Mouse (Mus musculus) ES-CJ7 (cell line): ENCODE measurements around the gene E2f2.

Experiments
- DNase-seq: peaks from one replicate; pipeline ENCODE4 v3.0.0; 2011; ENCODE audit warnings: low read depth, low spot score

Gene E2f2

GRCm38 (mm10) chr4:136172011-136172541 is at the start of gene E2f2:
E2f2 (plus strand) TSS chr4:136172394.
- peak; percentile 79 for DNase-seq

DNA sequence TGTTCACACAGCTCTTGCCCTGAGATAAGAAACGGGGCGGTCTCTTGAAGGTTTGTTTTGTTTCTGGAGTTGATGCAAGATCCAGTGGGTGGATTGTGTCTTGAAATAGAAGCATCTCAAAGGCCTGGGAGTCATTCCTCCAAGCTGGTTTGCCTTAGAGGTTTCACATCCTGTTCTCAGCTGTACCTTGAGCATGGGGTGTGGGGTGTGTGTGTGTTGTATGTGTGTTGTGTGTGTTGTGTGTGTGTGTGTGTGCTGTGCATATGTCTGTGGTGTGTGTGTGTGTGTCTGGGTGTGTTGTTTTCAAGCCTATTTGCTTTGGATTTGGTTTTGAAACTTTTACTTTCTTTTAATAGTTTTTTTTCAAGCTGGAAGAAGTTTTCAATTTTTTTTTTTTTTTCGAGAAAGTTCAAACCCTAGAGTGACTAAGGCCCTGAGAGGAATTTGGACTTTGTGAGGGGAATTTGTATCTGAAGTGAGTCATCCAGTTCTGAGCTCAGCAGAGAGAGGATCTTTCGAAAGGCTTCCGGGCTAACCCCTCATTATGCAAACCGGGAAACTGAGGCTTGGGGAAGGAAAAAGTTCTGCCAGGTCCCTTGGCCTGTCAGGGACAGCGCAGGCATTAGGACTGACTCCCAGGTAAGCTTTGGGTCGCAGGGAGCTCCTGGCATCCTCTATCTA is 48.9 kb upstream of the E2f2 start:
- DNase-seq, result no peak

DNA sequence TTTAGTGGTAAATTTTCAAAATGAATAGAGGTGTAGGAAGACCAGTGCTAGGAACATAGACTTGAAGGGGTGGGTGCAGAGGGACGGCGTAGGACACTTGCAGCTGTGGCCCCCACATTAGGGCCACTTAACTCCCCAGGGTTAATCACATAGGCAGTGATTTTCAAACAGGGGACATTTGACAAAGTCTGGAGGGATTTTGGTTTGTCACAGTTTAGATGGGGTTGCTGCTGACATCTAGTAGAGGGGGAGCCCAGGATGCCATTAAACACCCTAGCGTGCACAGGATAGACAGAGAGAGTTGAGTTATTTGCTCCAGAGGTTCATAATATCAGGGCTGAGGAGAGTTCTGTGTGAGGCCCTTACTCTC is 48.4 kb upstream of the E2f2 start:
- no peak for DNase-seq

- no peak for DNase-seq
These were observed 47.6 kb upstream of the E2f2 start for GRCm38 (mm10) chr4:136124581-136124980.

DNA sequence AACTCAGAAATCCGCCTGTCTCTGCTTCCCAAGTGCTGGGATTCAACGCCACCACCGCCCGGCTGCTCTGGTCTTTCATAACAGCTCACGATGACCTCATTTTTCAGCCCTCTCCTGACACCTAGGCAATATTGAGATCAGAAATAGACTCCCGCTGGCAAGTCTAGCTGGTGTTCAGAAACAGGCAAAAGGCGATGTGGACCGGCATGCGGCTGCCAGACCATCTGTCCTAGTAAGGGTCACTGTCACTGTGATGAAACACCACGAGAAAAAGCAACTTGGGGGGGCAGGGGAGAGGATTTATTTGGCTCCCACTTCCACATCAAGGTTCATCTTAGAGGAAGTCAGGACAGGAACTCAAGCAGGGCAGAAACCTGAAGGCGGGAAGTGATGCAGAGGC is 46.7 kb upstream of the E2f2 start:
- no peak for DNase-seq

GRCm38 (mm10) chr4:136126019-136126418 is 46.2 kb upstream of the E2f2 start:
- DNase-seq, result no peak

- no peak for DNase-seq
These were observed 44.5 kb upstream of the E2f2 start for GRCm38 (mm10) chr4:136127670-136128069.

GRCm38 (mm10) chr4:136129842-136130241 is 42.4 kb upstream of the E2f2 start:
- peak; percentile 56 for DNase-seq

DNA sequence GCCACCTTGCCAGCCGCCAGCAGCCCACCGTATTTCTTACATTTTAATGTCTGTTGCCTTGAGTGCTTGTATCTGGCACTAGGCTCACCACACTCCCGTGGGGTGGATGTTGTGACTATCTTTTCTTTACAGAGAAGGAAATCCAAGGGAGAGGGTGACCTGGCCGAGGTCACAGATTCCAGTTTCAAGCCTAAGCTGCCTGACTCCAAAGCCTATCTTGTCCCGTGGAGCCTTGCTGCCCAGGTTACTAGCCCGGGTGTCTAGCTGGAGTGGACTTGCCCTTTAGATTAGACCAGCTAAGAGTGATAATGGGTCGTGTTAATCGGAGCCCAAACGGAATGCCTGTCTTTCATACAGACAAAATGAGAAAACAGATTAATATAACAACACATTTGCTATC is 38.4 kb upstream of the E2f2 start:
- no peak for DNase-seq

- no peak for DNase-seq
These were observed 37.7 kb upstream of the E2f2 start for GRCm38 (mm10) chr4:136134418-136134977.

GRCm38 (mm10) chr4:136134978-136135873 is 37.0 kb upstream of the E2f2 start:
- no peak for DNase-seq

GRCm38 (mm10) chr4:136135874-136136728 is 36.1 kb upstream of the E2f2 start:
- no peak for DNase-seq

DNA sequence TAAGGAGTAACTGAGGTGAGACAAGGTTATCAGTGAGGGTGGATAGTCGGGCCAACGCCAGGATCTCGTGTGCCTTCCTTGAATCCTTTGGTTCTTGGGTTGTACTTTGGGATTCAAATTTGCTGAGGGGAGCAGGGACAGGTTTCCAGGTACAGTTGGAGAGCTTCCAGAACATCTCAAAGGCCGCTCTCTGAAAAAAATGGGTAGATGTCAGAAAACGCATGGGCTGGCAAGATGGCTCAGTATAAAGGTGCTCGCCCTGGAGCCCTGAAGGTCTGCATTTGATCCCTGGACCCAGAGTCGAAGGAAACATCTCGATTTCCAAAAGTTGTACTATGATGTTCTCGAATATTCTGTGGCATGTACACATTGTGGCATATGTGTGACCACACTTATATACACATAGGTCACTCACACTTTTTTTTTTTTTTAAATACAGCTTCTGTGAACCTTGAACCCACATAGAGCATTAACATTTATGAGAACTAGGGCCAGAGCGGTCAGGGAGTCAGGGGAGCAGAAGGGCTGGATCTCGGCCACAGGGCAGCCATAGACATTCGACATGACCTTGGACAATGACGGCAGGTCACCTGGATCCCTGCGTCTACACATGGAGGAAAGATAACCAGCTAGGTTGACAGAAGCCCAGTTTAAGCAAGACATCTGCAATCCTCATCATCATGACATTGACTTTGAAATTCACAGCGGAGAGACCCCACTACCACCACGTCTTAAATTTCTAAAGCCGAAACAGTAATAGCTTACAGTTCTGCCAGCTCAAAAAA is 32.7 kb upstream of the E2f2 start:
- no peak for DNase-seq

DNA sequence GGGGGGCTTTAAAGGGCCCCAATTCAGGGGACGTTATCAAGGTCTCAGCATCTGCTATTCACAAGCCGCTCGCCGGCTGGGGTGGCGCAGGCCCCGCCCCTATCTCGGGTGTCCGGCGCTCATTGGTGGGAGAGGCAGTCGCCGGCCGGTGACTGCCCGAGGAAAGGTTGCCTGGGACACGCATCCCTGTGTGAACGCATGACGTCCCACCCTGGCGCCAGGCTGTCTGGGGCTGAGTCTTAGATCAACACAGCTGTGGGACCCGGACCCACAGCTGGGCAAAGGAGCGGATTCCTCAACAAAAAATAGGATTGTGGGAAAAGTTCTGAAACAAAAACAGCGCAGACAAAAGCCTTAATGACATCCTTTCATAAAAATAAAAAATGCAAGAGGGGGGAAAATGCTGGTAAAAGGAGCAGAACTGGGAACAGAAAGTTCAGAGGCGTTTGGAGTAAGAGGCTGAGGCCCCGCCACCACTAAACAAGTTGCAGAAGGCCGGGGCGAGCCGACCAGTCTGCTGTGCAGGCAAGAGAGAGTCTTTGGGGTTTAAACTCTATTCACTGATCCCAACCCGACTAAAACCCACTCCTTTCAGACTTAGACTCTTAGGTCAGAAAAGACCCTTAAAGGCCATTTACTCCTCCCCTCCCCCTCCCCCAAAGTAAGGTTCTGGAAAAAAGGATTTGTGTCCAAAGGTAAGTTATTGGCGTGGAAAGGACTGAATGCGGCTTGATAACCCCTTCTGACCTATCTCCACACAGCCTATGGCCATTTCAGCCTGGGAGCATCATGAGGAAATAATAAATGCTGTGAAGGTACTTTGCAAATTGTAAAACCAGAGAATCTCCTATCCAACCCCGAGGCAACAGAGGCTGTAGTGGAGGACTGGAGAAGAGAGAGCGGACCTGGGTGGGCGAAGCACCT is 31.6 kb upstream of the E2f2 start:
- peak; percentile 92 for DNase-seq

DNA sequence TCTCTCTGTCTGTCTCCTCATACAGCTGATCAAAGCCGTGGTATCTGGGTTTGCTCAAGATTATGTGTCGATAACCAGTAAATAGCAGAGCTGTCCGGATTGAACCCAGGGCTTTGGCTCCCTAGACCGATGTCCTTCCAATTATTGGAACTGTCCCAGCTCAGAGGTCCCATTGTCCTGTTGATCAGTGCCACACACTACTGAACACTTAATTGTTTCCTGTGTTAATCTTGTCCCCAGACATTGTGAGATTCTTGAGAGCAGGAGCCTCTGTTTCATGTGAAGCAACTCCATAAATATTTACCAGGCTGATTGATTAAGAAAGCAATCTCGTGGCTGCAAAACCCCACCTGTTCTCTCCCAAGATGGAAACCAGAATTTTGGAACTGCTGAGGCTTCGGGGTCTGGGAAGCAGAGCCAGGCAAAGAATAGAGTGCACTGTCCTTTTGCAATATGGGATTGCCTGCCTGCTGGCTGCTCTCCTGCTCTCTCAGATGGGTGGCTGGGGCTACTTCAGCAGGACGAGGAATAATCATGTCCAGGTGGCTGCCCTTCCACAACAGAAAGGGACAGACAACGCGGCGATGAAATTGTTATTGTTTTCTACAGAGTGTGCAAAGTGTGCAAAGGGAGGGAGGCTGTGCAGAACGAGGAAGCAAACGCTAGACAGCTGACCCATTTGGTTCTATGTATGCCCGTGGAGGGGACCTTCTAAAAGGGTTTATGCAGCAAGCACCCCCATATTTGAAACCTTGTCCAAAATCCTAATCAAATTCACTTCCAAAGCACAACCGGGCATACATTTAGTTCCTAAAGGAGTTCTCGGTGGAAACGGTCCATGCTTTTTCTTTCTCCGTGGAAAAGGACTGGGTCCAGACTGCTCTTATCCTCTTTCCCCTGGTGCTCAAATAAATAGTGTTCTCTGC is 29.7 kb upstream of the E2f2 start:
- no peak for DNase-seq

- peak; percentile 96 for DNase-seq
These were observed 28.8 kb upstream of the E2f2 start, which contains the start of gene Id3 for GRCm38 (mm10) chr4:136143193-136143976. Id3 (plus strand) TSS chr4:136143497.

DNA sequence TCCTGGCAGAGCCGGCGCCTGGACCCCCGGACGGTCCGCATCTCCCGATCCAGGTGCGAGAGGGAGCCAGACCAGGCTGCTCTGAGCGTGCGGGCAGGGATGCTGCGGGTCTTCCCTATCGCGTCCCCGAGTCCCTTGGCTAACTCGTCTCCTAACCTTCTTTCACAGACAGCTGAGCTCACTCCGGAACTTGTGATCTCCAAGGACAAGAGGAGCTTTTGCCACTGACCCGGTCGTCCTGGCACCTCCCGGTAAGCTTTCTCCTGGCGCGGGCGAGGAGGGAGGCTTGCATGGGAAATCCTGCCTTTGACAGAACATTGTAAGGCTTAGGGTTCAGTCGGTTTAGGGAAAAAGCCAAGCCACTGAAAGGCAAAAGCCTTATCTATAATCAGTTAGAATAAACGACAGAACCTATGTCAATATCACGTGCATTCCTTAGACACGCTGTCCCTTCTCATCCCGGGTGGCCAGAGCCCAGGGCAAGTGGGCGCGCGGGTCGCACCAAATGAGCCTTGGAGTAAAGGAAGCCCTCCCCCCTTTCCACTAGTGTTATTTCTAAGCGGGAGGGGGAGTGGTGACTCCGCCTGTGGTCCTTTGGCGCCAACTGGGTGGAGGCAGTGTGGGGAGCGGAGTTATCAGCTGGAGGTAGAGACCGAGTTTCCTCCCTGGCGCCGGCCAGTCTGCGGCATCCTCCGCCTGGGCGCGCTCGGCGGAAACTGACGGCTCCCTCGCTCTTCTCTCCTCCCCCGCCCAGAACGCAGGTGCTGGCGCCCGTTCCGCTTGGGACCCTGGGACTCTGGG is 27.9 kb upstream of the E2f2 start:
- peak; percentile 46 for DNase-seq
